Mouse (Mus musculus) lung, adult 2 months (tissue): ENCODE measurements around the gene Gm5150.
"Not testable (repeated sequence)": the region's sequence is repeated elsewhere in the genome, so short reads cannot be mapped to it uniquely, and the experiment has no call there.

Experiments
- CTCF ChIP-seq: fragments of 200-500 bp; IDR thresholded peaks from 2 replicates; pipeline ENCODE4 v1.5.1; 2011; ENCODE audit warnings: mild to moderate bottlenecking, low read length, control low read depth; ENCODE audit not compliant: insufficient read depth
- POLR2A ChIP-seq: fragments of 200-500 bp; IDR thresholded peaks from 2 replicates; pipeline ENCODE4 v1.6.1; 2011; ENCODE audit warnings: low read depth, mild to moderate bottlenecking, control low read depth, low read length, borderline replicate concordance; ENCODE audit errors: extremely low read depth

- TF ChIP-seq POLR2A, CTCF: not testable (repeated sequence)
Measured at GRCm38 (mm10) chr3:15999479-15999878, 6.8 kb downstream of the Gm5150 start.
